Mouse (Mus musculus) embryonic fibroblast, embryonic 13.5 days (primary cell): Measurements from ENCODE around the gene Cdnf.

Experiments
- CTCF ChIP-seq: IDR thresholded peaks from 2 replicates; pipeline ENCODE4 v1.5.1; 2011; ENCODE audit warnings: mild to moderate bottlenecking, control low read depth, low read length, moderate library complexity, borderline replicate concordance; ENCODE audit not compliant: insufficient read depth
- POLR2A ChIP-seq: IDR thresholded peaks from 2 replicates; pipeline ENCODE4 v1.6.1; 2011; ENCODE audit warnings: low read depth, mild to moderate bottlenecking, control low read depth, low read length, moderate library complexity

DNA sequence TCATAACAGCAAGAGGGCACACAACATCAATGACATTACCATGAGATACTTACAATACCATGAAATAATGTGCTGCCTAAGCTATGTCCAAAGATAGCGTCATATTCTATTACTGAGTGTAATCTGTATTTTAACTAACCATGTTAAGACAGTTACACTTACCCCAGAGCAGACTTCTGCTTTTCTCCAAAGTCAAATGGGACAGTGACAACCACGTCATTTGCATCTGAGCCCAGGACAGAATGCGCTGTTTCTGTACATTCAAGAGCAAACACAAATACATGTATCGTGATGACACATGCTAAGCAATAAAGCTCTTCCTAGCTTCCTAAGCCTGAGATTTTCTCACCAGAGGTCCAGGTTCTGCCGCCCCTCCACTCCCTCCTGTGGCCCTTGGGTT lies 11.9 kb upstream of the Cdnf start:
- TF ChIP-seq POLR2A (no peak), CTCF (no peak)
